Mouse (Mus musculus): ENCODE results near the gene 6430571L13Rik.
A peak's percentile ranks its signal among the peaks of the same experiment; 100 is the strongest.

Gene 6430571L13Rik

DNA sequence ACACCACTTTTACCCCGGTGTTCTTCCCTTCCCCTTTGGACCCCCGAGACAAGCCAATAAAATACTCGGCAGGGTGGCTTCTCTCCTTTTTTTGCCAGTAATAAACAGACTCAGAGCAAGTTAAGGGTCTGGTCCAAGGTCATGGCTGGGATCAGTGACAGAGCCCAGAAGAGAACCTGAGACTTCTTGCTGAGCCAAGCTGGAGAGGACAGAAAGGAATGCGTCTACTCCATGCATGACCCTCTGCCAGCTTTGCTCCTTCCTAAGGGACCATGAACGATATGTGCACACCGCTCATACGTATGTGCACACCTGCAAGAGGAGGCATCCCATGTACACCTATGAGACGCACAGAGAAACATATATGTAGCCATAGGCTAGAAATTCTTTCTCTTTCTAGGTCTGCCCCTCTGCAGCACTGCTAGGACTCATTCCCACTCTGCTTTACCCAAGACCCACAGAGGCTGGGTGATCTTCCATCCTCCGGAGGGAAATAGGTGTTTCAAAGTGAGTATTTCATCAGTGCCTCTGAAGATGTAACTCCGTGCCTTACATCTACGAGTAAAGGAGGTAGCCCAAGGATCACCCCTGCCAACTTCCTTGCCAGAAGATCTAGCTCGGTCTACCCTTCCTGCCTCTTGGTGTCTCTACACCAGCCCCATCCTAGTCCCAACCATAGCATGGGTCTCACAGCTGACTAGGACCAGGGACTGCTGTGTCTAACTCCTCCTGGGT, 676 bp downstream of the 6430571L13Rik start:
- DNase-seq, result no peak

DNA sequence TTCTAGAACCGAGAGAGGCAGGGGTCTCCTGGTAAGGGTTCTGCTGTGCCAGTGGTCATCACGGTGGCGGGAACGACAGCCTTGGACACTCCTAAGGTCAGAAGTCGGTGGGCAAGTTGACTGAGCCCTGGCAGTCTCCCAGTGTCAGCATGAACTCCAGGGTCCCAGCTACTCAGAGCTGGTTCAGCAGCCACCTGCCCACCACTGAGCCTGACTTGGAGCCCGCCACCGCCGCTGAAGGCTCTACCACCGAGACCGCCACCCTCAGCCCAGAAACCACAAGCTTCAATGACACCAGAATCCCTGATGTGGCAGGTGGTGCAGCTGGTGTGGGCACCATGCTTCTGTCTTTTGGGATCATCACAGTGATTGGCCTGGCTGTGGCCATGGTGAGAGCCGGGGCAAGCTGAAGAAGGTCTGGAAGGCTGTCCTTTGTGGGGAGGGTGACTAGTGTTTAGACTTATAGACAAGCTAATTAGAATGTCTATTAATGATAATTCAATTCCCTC, 1.9 kb downstream of the 6430571L13Rik start:
- DNase-seq, result peak; percentile 42

DNA sequence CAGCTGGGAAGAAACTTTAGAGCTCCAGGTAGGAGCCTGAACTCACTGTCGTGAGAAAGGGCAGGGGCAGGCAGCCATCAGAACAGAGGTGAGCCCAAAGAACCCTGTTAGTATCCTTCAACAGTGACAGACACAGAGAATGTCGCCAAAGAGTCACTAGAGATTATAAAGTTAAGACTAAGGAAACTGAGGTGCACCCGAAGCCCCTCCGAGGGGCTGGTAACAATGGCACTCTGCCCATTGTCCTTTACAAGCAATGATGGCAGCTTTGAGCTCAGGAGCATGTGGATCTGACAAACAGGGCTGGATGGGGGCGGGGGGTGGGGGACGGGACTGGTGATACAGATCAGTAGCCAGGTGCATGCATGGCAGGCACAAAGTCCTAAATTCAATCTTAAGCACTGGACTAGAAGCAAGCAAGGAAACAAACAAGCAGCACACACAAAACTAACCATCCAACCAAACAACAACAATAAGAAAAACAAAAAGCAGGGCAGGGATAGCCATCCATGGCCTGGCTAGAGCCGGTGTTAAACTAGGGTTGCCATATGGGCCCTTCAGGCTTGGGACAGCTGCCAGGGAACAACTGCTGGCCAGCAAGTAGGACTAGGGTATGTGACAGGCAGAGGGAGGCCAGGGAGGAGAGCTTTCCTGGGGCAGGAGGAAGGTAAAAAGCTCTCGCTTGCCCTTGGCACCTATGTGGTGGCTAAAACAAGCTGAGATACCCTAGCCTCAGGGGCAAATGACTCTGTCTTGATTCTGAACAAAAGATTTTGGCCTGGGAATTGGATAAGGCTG, 2.9 kb downstream of the 6430571L13Rik start:
- no peak for DNase-seq

DNA sequence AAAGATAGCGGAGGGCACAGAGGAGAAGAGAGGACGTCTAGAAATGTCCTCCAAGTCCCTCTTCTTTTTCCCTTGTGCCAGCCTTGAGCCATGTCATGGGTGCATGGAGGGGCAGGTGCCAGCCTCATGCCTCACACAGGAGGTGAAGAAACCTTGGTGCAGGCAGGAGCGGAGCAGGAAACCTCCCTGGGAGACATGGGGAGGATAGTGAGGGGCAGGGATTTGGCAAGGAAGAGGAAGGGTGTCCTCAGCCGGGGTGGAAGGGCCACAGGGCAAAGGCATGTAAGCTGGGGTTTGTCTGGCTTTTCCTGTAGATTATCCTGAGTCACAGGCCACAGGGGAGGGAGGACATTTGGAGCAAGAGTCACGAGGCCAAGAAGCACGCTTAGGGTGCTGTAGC, 3.6 kb downstream of the 6430571L13Rik start:
- DNase-seq, result no peak

DNA sequence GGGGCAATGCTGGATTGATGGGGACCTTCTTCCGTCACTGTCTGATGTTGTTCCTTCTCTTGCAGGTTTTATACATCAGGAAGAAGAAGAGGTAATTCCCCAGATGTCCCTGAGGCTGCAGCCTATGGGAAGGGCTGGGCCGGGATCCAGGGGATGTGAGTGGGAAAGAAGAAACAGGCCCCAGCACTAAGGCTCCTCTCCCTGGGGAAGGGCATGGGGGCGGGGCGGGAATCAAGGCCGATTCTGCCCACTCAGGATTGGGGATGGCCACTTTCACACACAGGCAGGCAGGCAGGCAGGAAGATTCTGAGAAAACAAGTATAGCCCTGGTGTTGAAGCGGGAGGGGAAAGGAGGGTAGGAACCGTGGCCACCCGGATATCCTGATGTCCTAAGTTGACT, 5.7 kb downstream of the 6430571L13Rik start:
- no peak for DNase-seq

DNA sequence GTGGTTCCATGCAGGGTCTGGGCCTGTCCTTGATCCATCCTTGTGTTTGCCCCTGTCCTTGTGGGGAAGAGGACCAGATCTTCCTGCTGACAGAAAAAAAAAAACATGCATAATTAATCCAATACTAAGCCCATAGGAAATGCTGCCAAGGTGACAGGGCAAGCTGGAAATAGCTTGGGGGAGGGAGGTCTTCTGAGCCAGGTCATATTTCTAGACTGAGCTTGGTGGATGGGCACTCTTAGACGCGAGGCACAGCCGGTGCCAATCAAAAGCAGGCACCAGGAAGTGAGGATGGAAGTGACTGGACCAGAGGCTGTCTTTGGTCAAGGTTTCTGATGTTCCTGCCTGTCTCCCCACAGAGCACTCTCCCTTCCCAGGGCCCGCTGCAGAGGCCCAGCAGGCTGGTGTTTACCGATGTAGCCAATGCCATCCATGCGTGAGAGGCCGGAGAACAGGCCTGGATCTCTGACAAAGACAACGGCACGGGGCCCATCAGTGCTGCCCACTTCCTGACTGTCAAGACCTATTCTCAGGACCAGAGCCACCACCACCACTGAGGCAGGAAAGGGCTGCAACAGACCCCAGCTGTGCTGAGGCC, 7.3 kb downstream of the 6430571L13Rik start:
- no peak for DNase-seq

DNA sequence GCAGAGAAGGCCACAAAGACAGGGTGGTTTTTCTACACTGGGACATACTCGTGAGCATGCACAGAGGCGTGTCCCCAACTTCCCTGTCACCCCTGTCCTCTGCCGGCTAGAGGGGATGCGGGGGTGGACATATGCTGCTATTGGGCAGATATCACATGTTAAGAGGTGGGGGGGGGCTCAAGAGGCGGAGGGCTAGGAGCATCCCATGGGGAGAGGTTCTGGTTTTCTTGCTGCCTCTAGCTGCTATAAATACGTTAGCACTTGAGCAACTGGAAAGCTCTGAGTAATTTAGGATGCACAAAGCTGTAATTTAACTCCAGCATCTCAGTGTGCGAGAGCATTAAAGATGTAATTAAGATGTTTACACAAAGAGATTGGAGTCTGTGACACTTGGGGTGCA, 8.9 kb downstream of the 6430571L13Rik start:
- DNase-seq, result no peak

DNA sequence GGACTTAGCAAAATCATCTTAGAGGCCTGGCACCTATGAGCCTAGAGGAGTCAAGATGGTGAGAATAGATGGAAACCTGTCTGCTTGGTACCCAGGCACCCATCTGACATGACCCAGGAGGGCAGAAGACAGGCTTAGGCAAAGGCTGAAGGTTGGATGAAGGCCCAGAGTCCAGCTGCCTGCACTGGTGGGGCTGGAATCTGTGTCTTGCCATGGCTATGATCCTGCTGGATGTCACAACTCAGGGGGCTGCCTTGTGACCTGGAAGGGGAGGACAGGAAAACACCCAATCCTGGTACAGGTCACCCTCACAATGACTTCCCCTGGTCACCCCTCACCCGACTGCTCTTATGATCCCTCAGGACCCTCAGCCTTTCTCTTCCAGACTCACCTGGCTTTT, 14.4 kb downstream of the 6430571L13Rik start:
- DNase-seq, result no peak

DNA sequence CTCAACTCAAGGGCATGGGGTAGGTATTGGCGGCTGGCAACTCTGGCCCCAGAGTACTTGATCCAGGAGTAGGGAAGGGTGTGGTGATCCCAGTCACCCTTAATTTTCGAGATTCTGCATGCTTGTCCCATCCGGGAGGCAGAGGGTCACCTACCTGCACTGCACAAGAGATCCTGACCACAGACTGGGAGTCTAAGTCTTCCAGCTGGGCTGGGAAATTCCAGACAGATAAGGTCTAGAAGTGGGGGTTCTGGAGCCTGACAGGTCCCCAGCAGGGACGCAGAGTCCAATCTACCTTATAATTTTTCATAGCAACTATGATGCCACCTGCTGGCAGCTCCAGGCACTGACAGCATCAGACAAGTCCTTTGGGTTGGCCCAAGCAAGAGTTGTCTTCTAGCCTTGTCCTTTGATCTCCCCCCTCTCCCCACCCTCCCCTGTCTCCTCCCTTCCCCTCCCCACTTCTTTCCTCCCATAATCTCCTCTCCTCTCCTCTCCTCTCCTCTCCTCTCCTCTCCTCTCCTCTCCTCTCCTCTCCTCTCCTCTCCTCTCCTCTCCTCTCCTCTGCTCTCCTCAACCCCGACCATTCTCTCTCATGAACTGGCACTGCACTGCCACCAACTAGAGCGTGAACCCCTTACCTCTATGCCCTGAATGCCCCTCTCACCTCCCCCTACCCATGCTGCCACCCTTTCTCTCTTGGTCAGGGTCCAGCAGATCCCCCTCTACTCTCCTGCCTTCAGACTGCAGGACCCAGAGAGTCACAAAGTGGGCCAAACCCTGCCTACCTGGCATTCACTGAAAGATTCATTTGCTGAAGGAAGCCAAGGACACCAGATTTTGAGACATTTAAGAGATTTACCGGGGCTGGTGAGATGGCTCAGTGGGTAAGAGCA, 15.7 kb downstream of the 6430571L13Rik start:
- peak; percentile 79 for DNase-seq

DNA sequence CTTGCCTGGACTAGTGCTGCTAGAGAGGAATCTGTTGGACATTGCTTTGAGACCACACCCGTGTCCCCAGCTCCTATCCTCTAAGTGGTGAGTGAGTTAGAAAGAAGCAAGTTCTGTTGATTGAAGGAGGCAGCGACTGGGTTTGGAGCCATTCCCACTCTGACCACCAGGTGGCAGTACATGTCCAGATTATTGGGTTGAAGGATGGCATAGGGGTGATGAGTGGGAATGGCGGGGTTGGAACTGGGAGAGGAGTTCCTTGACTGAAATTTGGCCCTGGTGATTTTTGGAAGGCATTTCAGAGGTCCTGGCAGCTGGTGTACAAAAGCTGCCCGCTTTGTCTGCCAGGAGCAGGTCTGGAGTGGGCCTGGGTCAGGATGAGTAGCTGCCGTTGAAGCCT, 17.2 kb downstream of the 6430571L13Rik start:
- peak; percentile 86 for DNase-seq

DNA sequence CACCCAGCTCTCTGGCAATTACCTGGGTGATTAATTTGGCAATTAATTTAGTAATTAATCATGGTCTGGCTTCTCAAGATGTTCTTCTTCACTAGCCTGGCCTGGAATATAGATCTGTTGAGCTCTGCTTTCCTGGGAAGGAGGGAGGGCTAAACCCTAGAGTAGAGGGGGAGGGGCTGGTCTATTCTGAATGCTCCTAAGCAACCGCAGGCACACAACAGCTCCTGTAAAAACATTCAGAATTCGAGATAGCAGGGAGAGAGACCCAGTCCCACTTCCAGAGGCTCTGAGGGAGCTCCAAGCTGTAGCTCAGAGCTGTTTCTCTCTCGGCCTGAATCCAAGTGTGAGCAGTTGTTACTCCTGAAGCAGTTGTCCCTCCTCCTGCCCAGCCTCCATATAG, 20.6 kb downstream of the 6430571L13Rik start:
- DNase-seq, result no peak

DNA sequence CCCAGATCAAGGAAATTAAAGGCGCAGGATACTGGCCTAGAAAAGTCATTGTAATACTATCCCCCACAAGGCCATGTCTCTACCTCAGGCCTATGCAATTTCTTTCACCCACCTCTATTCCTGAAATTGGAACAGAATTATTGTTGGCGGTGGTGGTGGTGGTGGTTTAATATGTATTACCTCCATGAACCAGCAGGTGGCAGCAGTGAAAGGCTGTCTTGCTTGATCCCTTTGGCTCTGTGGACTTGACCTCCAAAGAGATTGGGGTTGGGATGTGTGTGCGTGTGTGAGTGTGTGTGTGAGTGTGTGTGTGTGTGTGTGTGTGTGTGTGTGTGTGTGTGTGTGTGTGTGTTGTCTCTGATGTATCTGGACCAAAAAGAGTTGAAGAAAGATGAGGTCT, 26.2 kb downstream of the 6430571L13Rik start:
- DNase-seq, result peak; percentile 60

DNA sequence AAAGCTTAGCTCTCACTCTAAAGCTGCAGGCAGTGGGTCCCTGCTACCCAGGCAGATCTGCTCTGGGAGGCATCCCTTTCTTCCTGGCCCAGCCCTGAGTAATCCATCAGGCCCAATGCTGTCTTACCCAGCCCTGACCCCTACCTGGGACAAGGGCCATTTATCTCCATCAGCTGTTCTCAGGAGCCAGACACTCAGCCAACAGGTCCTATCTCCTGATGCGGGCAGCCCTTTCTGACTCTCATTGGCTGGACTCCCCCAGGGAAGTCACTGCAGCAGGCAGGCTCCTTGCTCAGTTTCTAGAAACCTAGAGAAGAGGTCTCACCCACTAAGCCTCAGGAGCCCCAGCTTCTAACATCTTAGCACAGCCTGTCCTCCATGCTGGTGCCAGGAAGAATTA, 27.9 kb downstream of the 6430571L13Rik start:
- no peak for DNase-seq

DNA sequence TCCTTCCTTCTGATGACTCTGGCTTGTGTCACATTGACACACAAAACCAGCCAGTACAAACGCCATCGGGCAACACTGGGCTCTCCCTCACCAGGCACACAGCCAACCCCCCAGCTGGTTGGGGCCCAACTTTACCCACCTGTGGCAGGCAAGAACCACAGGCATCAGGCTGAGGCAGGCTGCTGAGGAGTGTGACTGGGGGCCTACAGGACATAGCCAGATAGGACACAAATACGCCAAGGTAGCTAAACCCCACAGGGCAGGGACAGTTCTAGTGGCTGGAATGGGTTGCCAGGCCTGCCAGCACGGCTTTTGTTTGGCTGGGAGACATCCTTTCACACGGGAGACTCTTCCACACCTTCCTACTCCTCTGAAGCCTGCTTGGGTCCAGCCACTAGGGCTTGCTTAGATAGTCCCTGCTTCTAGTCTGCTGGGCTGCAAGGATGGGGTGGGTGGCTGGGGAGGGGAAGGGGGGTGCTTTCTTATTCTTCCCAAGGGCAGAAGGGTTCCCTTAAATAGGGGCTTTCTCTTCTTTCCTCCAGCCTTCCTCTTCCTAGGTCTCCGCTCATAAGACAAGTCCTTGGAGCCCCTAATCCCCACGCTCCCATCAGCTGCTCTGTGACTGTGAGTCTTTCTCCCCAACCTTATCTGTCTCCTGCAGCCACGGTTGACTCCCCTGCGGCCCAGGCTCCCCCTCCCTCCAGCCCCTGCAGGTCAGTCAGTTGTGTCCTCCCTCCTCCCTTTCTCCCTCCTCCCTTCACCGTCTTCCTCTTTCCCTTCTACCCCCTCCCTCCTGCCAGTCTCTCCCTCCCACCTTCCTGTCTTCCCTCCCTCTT, 29.1 kb downstream of the 6430571L13Rik start:
- no peak for DNase-seq

DNA sequence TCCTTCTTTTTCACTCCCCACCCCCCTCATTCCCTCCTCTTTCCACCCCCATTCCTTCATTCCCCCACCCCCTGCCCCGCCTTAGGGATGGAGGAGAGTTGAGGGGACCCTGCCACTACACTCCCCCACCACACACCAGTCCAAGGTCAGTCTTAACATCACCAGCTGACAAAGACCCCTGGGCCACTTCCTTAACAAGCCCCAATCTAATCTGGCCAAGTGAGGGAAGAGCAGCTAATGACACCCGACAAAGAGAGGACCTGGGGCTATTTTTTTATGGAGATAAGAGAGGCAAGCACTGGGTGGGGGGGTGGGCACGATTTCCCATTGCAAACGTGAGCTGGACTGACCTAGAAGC, 29.7 kb downstream of the 6430571L13Rik start:
- no peak for DNase-seq

DNA sequence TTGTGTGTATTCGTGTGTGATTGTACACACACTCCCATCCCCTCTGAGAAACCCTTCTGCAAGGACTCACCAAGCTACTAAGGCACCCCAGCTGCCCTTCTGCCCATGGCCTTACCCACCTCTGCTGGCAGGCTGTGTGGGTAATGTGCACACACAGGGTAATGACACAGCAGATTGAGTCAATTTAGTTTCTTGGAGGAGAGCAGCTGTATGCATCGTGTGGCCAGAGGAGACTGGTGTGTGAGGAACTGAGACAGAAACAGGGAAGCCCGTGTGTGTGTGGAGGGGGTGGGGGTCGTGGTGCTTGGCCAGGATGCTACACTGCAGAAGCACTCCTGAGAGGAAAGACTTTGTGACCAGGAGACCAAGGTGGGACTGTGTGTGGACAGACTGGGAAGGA, 32.0 kb downstream of the 6430571L13Rik start:
- DNase-seq, result no peak

DNA sequence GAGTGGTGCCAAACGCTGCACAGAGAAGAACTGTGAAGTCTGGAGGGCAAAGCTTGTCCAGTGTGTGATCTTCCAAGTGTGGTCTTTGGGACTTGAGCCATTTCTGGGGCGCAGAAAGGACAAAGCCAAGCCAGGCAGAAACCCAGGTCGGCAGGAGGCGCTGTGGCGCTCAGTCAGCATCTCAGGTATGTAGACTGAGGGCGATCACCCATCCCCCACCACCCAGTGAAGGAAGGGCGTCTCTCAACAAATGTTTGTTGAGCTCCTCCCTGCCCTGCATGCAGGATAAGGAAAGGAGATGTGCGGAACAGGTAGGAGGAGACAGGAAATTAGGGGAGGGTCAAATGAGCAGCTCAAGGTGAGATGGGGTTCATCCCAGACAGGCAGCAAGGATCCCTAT, 34.2 kb downstream of the 6430571L13Rik start:
- peak; percentile 74 for DNase-seq

DNA sequence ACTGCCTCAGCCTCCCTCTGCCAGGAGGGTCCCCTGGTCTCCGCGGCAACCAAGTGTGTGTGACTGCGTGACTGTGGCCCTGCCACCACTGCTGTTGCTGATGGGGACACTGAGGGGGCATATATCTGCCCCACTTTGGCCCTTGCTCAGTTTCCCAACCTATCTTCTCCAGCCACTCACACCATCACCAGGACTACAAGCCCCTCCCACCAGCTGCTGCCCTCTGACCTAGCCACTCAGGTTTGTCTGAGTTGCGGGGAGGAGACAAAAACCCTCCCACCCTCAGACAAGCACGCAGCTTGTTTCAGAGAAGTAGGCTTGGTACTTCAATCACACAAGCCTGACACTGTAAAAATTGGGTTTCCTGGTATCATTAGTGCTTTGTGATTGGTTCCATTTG, 35.0 kb downstream of the 6430571L13Rik start:
- DNase-seq, result no peak

DNA sequence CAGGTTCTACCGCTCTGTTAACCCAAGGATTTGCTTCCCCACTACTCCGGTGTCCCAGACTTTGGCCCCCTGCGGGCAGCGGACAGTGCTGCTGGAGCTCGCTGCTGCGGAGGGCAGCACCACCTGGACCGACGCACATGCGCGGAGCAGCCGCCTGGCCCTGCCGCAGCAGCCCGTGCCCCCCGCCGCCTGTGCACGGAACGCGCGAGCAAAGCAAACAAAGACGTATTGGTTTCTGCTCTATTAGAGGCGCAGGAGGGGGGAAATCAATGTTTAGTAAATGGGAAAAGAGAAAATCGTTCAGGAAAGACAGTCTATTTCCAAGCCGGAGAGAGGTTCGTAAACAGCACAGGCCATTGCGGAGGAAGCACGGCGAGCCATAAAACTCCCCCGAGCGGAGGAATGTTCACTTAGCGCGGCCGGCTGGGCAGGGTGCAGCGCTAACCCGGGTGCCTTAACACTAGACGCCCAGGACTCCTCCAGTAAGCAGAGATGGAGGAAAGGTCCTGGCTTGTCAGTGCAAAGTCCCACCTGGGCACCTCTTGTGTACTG, 37.6 kb downstream of the 6430571L13Rik start:
- DNase-seq, result no peak

DNA sequence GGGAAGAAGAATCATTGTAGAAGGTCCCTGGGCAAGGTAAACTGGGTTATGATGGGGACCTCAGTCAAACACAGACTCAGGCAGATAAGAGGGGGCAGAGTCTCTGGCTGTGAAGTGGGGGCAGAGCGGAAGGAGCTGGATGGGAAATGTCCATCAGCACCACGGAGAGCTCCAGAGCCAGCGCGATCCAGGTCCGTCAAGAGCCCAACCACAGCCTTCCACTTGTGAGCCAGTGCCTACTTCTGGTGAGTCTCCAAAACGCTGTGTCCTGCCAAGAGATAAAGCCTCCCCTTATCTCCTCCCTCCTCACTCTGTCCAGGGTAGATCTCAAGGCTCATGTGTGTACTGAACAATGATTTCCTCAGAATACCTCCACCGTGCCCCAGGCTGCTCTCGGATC, 41.3 kb downstream of the 6430571L13Rik start:
- DNase-seq, result peak; percentile 28

DNA sequence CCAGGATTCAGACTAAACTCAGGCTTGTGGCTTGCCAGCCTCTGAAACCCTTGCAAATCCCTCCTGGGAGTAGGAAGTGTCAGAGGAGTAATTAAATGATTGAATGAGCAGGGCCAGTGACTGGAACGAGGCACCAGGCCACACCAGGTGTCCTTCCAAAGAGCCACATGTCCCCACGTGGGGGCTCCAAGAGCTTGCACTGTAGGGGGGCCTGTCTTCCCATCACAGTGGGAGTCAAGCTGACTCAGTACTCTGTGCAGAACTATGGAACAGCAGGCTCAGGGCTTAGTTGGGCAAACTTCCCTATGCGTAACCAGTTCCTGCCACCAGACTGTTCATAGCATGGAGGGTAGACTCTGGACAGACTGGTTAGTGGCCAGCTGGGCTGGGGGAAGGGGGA, 44.0 kb downstream of the 6430571L13Rik start:
- no peak for DNase-seq

DNA sequence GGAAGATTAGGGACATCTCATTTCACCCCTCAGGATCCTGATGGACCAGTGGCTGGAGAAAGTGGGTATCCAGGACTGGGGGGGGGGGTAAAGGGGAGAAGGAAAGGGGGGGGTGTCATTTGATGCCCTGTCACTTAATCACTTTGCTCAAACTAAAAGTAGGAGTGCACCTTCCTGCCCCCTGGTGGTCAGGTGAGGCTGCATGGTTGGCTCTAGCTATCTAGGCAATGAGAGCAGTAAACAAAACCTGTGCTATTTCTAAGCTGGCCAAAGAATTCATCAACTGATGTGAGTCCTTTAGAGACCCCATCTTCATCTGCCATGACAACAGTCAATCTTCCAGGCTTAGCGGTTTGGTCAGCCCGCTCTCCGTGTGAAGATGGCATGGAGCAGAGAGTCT, 46.3 kb downstream of the 6430571L13Rik start:
- DNase-seq, result peak; percentile 77

Data from thymus, postnatal 4 days (tissue).